In genomic region chrX:111644945-111645344, GRCm38 (mm10) we compare ENCODE assay signal across 22 mouse cellular contexts. TPM values are rescaled to one million over a fixed set of nuclear protein-coding genes. Genes with fewer than 3 reads are reported as not detected.
"Had no signal": no experiment of that assay in that cellular context is flagged by ENCODE, and none has a peak within 500 bp of the region (broad histone marks: within the 10 kb centered on the region; RNA-seq: fewer than 3 reads in every experiment).

No protein-coding gene starts in this region.

- ATAC-seq: liver, postnatal 0 days; midbrain, embryonic 13.5 days; midbrain, embryonic 15.5 days had no signal

- H3K4me1 ChIP-seq: liver, embryonic 15.5 days; lung, embryonic 15.5 days; megakaryocyte, embryonic 14.5 days; midbrain, embryonic 13.5 days; midbrain, embryonic 15.5 days; neural tube, embryonic 13.5 days; neural tube, embryonic 15.5 days had no signal

- H3K9ac ChIP-seq: liver, embryonic 15.5 days; liver, postnatal 0 days; lung, embryonic 15.5 days; midbrain, embryonic 13.5 days; midbrain, embryonic 15.5 days; neural tube, embryonic 13.5 days; neural tube, embryonic 15.5 days had no signal

- H3K4me2 ChIP-seq: liver, embryonic 15.5 days; lung, embryonic 15.5 days; midbrain, embryonic 11.5 days; midbrain, embryonic 13.5 days; midbrain, embryonic 15.5 days; neural tube, embryonic 13.5 days; neural tube, embryonic 15.5 days had no signal

- H3K4me3 ChIP-seq: liver, embryonic 15.5 days; lung, embryonic 15.5 days; megakaryocyte, embryonic 14.5 days; midbrain, embryonic 13.5 days; midbrain, embryonic 15.5 days; myocyte; neural tube, embryonic 13.5 days; neural tube, embryonic 15.5 days had no signal

- H3K27me3 ChIP-seq: liver, embryonic 15.5 days; lung, embryonic 15.5 days; midbrain, embryonic 13.5 days; midbrain, embryonic 15.5 days; neural tube, embryonic 13.5 days; neural tube, embryonic 15.5 days had no signal

- DNase-seq: liver, postnatal 0 days; lung, adult 2 months; lung, postnatal 10 days; lung, postnatal 36 days; retina, postnatal 1 day; right cerebral cortex, adult 18-20 months; right cerebral cortex, postnatal 25 days; right cerebral cortex, postnatal 4 days; spleen, adult 18-20 months; thymus, adult 18-20 months; thymus, postnatal 14 days; thymus, postnatal 36 days had no signal

- H3K27ac ChIP-seq: liver, embryonic 15.5 days; lung, embryonic 15.5 days; macrophage; midbrain, embryonic 13.5 days; midbrain, embryonic 15.5 days; neural tube, embryonic 13.5 days; neural tube, embryonic 15.5 days had no signal

- H3K36me3 ChIP-seq: liver, embryonic 15.5 days; lung, embryonic 15.5 days; midbrain, embryonic 13.5 days; midbrain, embryonic 15.5 days; neural tube, embryonic 13.5 days; neural tube, embryonic 15.5 days had no signal

- H3K9me3 ChIP-seq: liver, embryonic 15.5 days; lung, embryonic 15.5 days; megakaryocyte, embryonic 14.5 days; midbrain, embryonic 13.5 days; midbrain, embryonic 15.5 days; neural tube, embryonic 13.5 days; neural tube, embryonic 15.5 days had no signal

RNA-seq across cellular contexts. Expression of gene Hdx, which starts 51.9 kb away (rescaled TPM):
- polyA plus RNA-seq: macrophage, myocyte had no signal
